Mouse (Mus musculus) gastrocnemius, adult 8-10 months (tissue): ENCODE measurements around the gene Gm5475. TPM values are rescaled to one million over a fixed set of nuclear protein-coding genes. Genes with fewer than 3 reads are reported as not detected.

ENCODE experiments used
- DNase-seq, 2 experiments: peaks; one replicate each; pipeline ENCODE4 v3.0.0; 2022; ENCODE audit warnings: low spot score in 2 of 2
- total RNA-seq, 4 experiments: library from RNA; stranded (reverse); gene quantifications; 2 replicates each; pipeline ENCODE4 v1.2.4; 2022

Gm5475 gene
- total RNA-seq, 4 experiments from 2014 or later, result 0.12 TPM; not detected in 3

DNA sequence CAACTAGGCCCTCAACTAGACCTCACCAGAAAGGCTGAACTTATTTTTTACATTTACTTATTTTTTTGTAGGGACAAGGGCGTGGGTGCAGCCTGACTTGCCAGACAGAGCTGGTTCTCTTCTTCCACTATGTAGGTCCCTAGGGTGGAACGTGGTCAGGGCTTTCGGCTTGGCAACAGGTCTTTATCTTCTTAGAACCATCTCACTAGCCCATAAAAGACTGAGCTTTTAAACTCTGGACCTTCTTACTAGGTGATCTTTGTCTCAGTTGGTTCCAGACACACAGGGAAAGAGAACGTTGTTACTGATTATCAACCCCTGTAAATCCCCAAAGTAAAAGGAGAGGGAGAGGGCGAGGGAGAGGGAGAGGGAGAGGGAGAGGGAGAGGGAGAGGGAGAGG is 8.6 kb upstream of the Gm5475 start:
- DNase-seq, result no peak

DNA sequence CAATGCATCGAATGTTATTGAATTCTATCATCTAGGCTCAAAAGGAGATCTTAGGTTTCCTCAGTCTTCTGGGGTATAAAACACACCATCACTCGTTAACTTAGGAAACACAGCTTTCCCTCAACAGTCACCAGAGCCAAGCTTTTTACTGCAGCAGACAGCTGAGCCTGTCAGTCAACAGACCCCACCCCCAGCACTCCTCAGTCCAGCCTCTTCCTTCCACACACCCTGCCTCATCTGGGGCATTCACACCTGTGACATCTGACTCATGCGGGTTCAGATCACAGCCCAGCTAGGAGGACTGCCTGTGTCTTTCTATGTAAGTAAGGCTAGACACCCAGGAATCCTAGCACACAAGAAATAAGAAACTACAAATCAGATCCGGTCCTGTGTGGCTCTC is 7.9 kb upstream of the Gm5475 start:
- peak; percentile 50 to 57 for DNase-seq

DNA sequence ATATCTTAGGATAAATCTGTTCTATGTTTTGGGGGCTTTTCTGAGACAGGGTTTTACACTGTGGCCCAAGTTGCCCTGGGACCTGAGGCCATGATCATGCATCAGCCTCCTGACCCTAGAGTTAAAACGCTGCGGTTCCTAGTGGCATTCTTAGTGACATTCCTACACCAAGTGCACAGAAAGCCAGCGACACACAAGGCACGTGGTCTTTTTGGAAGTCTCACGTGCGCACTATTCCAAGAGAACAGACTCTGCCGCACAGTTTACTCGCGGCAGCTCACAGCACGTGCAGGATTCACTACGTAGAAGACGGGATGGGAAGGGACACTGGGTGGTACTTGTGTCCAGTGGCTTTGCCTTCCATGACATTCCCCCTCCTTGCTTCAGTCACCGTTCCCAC is 7.0 kb upstream of the Gm5475 start:
- DNase-seq, result no peak

DNA sequence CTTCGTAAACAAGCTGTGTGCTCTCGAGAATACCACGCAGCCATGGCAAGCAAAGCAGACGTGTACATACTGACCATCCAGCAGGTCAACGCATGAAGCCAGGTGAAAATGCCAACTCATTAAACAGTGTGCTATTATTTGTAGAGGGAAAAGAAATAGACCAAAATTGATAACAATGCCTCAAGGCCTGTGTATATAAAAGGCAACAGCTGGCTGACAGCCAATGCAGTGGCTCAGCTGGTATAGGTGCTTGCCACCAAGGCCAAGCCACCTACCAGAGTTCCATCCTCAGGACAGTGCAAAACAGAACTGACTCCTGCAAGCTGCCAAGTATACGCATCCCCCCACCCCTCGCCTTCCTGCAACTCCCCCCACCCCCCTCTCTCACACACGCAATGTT is 6.3 kb upstream of the Gm5475 start:
- DNase-seq, result no peak

DNA sequence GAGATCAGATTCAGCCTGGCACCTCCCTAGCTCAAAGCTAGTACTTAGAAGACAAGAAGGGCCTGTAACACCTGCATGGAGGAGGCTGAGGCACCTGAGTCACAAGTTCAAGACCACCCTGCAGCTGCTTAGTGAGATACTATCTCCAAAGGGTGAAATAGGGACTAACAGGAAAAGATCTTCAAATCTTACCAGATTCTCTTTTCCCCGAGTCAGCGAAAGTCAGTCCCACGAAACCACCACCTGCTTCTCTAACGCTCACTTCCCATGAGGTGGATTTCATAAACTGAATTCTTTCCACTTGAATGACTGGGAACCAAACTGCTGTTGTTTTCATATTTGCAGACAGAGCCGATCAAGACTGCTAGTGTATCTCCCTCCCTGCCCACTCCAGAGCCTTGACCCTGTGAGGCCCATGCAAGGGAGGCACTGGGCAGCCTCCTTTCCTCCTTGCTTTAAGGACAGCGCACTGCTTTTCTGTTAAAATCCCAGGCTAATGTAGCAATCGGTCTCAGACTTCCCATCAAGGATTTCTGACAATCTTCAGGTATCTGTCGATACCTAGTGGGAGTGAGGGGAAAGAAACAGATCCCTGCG is 4.0 kb upstream of the Gm5475 start:
- no peak for DNase-seq

DNA sequence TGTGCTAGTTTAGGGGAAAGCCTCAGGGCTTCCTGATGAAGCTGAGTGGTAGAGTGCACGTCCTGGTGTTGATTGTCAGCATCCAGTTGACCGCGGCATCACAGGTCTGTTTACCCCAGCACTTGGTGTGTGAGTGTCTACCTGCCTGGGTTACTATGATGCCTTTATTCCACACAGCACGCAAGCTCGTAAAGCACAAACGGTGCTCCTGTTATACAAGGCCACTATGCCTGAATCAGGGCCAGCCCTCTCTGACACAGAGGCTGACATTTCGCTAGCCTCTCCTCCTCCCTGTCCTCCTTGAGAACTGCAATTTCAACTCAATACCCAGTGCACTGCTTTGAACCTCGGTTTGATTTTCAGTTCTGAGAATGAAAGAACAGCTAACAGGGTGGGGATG is 2.6 kb upstream of the Gm5475 start:
- peak; percentile 33 to 39 for DNase-seq

DNA sequence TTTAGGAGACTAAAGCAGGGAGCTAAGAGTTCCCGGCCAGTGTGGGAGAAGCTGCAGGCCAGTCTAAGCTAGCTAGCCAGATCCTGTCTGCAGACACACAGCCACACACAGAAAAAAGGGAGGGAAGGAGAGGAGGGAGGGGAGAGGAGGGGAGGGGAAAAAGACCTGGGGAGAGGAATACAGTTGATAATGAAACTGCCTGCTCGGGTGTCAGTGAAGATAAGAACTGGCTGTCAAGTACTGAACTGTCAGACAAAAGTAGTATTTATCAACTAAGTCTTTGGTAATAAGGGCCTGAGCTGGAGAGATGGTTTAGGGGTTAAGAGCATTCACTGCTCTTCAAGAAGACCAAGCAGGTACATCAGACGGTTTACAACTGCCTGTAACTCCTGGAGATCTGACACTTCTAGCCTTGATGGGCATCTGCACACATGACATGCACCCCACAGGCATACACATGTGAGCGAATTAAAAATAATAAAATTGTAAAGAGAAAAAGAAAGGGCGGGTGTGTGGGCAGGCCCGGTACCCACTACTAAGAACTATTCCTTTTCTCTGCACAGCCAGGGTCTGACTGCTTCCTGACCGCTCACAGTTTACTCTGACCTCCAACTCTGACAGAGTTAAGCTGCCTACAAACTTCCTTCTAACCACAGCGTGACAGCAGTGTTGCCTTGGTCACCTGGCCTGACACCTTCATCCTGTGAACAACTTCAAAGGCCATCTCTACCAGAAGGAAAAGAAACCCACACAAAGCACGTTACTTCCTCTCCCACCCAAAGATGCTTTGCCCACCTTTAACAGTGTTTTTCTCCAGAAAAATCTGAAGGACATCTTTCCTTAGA is 1.8 kb upstream of the Gm5475 start:
- no peak for DNase-seq

DNA sequence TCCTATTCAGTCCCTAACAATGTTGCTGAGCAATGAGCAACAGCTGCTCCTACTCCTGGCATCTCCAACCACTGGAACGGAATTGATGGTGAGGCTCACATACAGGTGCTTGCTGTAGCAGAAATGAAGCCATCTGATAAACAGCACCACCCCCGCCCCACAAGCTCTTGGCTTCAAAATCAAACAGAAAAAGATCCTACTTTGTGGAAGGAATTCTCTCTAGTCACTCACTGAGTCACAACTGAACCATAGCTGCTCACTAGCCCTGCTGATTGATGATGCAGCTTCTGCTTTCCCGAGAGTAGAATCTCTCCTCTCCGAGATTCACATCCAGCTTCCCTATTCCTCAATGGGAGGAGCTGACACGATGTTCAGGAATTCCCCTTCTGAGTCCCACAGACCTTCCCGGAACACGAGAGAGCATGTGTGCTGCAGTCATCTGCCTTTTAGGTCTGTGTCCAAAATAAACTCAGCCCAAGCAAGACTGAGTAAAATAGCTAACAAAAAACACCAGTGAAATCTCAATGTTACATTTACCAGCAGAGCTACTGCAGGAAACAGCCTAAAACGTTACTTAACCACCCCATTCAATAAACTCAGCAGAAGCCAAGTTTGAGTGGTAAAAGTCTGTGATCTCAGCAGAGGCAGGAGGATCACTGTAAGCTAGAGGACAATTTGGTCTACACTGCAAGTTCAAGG is 739 bp upstream of the Gm5475 start:
- no peak for DNase-seq

DNA sequence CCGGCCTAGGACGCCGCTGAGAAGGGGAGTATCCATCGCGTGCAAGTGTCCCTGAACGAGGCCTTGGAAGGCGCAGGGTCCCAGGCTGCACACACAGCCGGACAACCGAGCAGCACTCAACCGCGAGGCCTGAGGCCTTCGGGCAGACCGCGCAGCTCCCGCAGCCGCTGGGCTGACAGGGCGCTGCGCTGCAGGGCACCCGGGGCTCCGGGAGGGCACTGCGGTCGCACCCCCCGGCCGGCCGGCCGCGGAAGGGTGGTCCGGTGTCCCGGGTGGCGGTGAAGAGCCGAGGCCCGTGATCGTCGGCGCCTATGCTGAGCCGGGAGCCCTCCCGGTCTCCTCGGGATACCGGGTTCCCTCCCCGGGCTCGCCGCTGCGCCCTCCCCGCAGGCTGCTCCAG is 529 bp downstream of the Gm5475 start:
- DNase-seq, result no peak

DNA sequence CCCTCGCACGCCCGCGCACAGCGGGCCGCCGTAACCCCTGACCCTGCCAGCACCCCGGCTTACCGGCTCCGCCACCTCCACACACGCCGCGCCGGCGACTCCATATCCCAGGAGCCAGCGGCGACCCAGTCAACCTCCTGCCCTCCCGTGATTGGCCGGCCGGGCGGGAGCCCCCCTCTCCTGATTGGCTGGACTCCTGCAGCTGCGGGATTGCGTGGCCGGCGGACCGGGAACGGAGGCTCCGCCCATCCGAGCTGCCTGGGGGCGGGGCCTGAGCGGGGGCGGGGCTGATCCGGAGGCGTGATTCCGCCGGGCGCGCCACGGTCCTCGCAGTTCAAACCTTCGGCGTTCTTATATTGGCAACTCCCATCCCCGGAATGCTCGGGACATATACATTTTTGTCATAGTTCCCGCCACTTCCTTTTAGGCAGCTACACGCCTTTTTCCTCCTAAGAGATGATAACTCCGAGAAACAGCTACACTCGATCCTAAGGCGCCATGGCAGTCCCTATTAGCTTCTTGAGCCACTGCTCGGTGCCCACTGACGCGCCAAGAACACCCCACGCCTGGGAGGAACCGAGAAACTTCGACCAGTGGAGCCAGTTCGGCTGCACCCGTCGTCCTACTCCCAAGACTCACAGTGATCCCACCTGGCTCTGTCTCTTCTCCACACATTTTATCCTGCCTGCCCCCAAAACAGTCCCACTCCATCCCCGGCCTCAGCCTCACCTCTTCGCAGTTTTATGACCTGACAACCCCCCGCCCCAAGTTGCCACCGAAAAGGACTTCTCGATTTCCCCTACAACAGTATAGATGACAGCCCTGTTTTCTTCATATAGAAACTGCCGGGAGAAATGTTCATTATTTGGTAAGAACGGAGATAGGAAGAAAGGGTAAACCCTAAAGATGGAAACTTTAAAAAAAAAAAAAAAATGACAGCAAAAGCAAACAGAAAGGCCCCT is 1.2 kb downstream of the Gm5475 start:
- DNase-seq, result peak; percentile 94 to 96

DNA sequence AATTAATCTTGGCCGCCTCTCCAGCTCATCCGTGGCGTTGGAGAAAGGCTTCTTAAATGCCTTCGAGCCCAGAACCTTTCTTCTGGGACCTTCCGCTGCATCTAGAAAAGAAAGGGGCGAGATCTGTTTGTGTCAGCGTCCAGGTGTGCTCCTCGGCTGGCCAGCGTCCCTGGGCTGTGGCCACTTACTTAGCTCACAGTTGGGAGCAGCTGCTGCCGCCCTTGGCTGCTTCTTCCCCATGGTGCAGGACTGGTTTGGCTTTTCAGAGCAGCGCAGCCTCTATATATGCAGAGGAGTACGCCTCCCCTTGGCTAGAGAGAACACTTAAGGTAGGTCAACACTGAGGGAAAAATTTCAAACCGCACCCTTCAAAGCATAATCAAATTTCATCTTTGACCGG is 2.0 kb downstream of the Gm5475 start:
- DNase-seq, result peak in 1 of 2 experiments; percentile 22

DNA sequence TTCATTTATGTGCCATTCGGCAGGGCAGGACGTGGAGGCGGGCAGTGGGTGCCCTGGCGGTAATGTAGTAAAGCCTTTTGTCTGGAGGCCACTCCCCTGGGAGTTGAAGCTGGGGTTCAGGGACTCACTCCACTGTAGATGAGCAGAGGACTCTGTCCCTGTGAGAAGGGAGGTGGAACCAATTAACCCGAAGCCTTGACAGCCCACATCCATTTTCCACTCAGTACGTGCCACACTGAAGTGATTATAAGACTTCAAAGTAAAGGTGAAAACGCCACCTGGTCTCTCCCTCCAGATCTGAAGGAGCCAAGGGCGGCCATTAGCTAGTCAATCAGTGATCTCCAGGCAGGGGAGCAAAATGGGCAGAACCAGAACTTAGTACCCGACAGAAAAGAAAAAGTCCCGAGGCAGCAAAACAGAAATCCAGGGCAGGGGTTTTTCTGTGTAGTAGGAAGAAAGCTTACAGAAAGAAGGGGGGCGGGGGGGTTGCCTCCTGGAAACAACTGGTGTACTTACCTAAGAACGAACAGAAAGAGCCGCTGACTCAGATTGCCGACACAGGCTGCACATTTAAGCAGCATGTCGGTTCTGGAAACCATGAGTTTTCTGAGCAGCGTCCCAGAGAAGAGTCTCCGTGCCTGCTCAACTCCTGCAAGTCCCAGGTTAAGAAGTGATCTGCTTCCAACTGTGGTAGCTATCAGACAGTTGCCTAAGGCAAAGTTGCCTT is 2.6 kb downstream of the Gm5475 start, which contains the start of gene Slc11a2:
Gene Slc11a2 (minus strand): TSS at position 677 of the 727 bp plus-strand sequence.
- DNase-seq, result no peak

DNA sequence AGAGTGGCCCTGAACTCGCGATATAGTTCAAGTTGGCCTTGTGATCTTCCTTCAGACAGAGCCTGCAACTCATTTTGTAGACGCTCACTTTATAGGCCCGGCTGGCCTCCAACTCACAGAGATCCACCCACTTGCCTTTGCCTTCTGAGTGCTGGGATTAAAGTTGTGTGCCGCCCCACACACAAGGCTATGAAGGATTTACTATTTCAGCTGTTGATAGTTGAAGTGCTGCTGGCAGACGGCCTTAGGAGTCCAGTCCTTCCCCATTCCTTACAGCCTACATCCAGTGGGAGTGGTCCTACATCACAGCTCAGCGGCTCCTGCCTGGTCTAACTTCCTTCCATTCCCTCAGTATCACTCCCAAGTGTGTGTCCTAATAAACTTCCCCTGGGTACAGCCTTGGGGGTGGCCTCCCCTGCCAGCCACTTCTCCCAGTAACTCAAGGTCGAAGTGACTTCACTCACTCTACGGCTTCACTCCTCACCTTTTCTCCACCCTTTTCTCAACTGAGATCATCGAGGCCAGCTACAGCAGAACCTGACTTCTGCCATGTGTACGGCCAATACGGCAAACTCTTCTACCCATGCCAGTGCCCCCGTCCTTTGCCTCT is 6.5 kb downstream of the Gm5475 start:
- DNase-seq, result no peak

DNA sequence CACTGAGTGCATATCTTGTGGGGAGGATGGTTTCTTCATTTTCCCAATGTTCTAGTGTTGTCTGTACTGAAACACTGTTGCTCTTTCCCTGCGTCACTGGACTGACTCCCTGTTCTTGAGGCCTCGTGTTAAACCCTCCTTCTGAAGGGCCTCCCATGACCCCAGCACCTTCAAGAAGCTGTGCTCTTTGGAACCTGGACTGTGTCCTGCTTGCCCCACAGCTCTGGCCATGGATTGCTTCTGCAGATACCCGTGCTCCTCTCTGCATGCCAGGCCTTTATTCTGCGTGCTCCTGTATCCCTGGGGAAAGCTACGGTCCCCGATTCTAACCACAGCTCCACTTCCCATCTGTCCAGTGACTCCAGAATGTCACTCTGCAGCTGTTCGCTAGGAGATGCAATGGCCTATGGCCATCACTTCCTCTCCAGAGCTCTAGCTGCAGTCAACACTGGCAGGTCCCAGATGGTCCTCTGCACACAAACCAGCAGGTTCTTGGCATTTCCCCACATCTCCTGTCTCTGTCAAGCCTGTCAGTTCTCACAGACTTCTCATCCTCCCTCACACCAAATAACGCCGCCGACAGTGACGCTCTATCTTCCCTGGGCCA is 8.1 kb downstream of the Gm5475 start:
- DNase-seq, result no peak

DNA sequence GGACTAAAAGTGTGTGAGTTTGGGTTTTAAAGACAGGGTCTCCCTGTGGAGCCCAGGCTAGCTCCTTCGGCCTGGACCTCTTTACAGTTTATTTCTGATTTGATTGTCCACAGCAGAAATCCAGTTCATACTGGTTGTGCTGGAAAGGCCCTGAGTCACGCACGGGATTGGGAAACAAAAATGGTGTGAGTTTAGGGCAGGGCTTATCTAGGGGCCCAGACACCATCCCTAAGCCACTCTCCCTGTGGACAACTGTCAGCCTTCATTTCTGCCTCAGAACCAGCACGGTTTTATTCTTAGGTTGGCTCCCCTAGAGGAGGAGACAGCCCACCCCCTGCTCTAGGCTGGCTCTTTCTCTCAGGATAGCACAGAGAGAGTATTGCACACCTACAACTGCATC is 11.3 kb downstream of the Gm5475 start:
- no peak for DNase-seq

DNA sequence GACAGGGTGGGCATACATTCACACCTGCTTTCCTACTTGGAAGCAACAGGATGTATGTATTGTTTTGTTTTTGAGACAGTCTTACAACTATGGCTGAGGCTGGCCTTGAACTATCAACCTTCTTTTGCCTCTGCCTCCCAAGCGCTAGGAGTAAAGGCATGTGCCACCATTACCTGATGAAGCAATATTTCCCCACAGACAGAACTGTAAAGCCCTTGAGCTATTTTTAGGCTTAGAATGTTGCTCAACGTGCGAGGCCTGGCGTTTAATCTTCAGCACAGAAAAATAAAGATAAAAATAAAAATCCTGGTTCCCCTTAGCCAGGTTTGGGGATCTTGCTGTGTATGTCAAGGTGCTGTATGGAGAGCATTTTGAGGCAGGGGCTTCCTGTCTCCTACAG is 14.2 kb downstream of the Gm5475 start:
- no peak for DNase-seq

DNA sequence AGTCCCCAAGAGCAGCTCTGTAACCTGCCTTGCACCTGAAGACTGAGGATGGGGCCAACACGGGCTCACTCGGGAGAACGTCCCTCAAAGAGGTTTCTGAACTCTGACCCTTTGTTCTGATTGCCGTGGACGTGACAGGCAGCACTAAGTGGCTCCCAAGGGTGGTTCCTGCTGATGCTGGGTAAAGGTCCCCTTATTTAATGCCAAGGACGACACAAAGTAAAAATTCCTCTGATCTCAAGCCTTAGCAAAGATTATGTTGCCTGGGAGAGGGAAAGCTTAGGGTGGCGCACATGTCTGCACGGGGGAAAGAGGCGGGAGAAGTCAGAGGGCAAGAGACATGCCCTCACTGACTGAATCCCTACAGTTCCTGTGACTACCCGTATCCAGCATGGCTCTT is 14.6 kb downstream of the Gm5475 start:
- no peak for DNase-seq

DNA sequence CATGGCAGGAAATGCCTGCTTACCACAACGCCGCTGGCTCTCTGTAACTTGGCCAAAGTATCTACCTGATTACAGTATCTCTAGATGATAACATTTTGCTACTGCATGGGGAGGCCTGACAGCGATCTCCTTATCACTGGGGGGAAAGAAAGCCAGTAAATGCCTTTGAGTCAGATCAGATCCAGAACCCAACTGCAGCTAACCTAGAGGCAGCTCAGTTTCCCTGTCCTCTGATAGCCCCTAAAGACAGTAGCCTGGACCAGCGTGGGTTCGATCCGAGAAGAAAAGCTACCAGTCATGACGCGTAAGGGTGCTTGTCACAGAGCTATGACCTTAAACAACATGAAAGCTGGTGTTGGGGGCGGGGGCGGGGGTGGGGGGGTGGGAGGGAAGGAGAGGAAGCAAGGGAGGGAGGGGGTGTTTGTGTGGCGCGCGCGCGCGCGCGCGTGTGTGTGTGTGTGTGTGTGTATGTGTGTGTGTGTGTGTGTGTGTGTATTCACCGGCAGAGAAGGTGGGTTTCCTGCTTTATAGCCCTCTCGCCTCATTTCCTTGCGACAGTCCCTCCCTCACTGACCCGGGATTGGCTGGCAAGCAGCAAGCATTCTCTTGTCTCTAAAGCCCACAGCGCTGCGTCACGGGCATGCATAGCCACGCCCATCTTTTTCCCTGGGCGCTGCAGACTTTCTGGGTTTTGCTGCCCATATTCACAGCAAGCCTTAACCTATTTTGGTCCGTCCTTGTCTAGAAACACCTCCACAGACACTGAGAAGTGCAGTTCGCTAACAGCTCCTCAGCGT is 21.4 kb downstream of the Gm5475 start:
- peak; percentile 63 to 75 for DNase-seq

DNA sequence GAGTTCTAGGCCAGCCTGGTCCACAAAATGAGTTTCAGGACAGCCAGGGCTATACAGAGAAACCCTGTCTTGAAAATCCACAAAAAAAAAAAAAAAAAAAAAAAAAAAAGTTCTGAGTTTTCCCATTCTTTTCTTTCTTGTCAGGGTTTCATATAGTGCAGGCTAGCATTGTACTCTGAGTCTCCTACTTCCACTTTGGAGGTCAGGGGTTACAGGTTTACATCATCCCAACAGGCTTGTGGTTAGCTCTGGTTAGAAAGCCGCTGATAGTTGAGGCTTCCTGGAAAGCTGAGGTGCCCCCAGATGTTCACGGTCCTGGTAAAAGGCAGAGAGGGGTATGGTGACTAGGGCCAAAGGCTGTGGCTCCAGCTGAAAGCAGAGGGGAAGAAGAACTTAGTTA is 24.9 kb downstream of the Gm5475 start:
- DNase-seq, result no peak
